Mouse (Mus musculus): ENCODE data around the gene Cd37. TPM values are rescaled to one million over a fixed set of nuclear protein-coding genes. Genes with fewer than 3 reads are reported as not detected.

Gene Cd37
- total and polyA plus RNA-seq, 2 experiments, result 1.4 to 11.5 TPM

DNA sequence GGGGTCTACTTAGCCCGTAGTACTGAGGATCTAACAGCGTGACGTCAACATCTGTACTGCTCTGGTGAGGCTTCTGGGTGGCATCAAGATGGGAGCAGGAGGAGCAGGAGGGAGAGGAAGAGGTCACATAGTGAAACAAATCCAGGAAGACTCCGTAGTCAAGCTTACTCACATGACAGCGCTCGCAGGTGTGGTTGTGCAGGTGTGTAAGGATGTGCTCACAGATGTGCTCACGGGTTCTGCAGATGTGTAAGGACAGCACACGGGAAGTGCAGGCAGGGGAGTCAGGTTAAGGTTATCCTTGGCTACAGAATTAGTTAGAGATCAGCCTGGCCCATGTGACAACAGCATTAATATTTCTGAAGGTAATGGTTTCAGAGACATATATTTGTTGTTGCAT lies 14.9 kb upstream of the Cd37 start:
- WGBS, result 90% methylated on average over 8 of the region's 8 CpGs
- H3K27me3 ChIP-seq (ENCODE audit: control insufficient read depth, insufficient read depth, low read length), result no peaks in the 10 kb centered on the region
- H3K4me3 ChIP-seq (ENCODE audit: insufficient read depth, low read depth, low read length), result no peak overlapping the region

DNA sequence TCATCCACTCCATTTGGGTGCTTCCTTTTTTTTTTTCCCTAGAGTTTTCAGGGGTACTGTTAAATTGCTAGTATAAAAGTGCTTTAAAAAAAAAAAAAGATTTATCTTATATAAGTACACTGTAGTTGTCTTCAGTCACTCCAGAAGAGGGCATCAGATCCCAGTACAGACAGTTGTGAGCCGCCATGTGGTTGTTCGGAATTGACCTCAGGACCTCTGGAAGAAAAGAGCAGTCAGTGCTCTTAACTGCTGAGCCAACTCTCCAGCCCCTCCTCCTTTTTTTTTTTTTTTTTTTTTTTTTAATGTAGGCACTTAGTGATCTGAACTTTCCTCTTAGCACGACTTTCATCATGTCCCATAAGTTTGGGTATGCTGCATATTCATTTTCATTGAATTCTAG lies 8.8 kb upstream of the Cd37 start:
- no peaks in the 10 kb centered on the region for H3K36me3 ChIP-seq (ENCODE audit: control insufficient read depth, insufficient read depth, low read length)
- TF ChIP-seq POLR2A (IDR thresholded peaks at IDR 0.05; ENCODE audit: extremely low read depth, insufficient read depth, low read length) (no peak), CTCF (IDR thresholded peaks at IDR 0.05; ENCODE audit: low read depth, low read length) (no peak)
- H3K4me1 ChIP-seq (ENCODE audit: control insufficient read depth, insufficient read depth, low read length), result no peaks in the 10 kb centered on the region
- H3K9ac ChIP-seq (ENCODE audit: low read depth, low read length), result no peak overlapping the region
- no peaks in the 10 kb centered on the region for H3K79me2 ChIP-seq (ENCODE audit: control insufficient read depth, insufficient read depth, low read length)
- H3K27me3 ChIP-seq (ENCODE audit: control insufficient read depth, insufficient read depth, low read length), result no peaks in the 10 kb centered on the region
- no peak overlapping the region for H3K27ac ChIP-seq (replicated peaks; ENCODE audit: insufficient read depth, low read depth, low read length)
- 34% methylated on average over 3 of the region's 3 CpGs for WGBS
- no peak overlapping the region for H3K4me3 ChIP-seq (ENCODE audit: insufficient read depth, low read depth, low read length)
- peak; percentile 71 for DNase-seq (ENCODE audit: extremely low read depth, low read depth, low spot score)

More for the DNA sequence above, 14.9 kb upstream of the Cd37 start:
- Histone ChIP-seq H3K27ac (replicated peaks; ENCODE audit: insufficient read depth, low read depth, low read length) (no peak overlapping the region), H3K36me3 (ENCODE audit: control insufficient read depth, insufficient read depth, low read length) (no peaks in the 10 kb centered on the region), H3K79me2 (ENCODE audit: control insufficient read depth, insufficient read depth, low read length) (no peaks in the 10 kb centered on the region), H3K9ac (ENCODE audit: low read depth, low read length) (no peak overlapping the region), H3K4me1 (ENCODE audit: control insufficient read depth, insufficient read depth, low read length) (no peaks in the 10 kb centered on the region)
- DNase-seq (ENCODE audit: extremely low read depth, low read depth, low spot score), result no peak
- TF ChIP-seq CTCF (IDR thresholded peaks at IDR 0.05; ENCODE audit: low read depth, low read length) (no peak), POLR2A (IDR thresholded peaks at IDR 0.05; ENCODE audit: extremely low read depth, insufficient read depth, low read length) (no peak)

DNA sequence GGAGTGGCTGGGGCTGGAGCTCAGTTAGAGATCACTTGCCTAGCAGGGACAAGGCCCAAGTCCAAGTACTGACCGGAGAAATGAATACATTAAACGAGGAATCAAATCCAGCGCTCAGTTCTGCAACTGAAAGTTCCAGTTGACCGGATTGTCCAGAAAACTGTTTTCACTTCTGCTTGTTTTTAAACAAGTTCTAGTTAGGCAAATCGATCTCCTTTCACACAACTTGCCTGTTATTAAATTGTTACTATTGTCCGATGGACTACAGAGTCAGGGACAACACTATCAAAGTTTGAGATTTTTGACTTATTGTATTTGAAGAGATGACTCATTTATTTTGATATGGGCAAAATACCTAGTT lies 2.5 kb upstream of the Cd37 start:
- Histone ChIP-seq H3K4me1 (ENCODE audit: control insufficient read depth, insufficient read depth, low read length) (no peaks in the 10 kb centered on the region), H3K79me2 (ENCODE audit: control insufficient read depth, insufficient read depth, low read length) (no peaks in the 10 kb centered on the region), H3K9ac (ENCODE audit: low read depth, low read length) (no peak overlapping the region), H3K36me3 (ENCODE audit: control insufficient read depth, insufficient read depth, low read length) (no peaks in the 10 kb centered on the region), H3K4me3 (ENCODE audit: insufficient read depth, low read depth, low read length) (no peak overlapping the region), H3K27me3 (ENCODE audit: control insufficient read depth, insufficient read depth, low read length) (no peaks in the 10 kb centered on the region), H3K27ac (replicated peaks; ENCODE audit: insufficient read depth, low read depth, low read length) (no peak overlapping the region)
- no peak for TF ChIP-seq POLR2A (IDR thresholded peaks at IDR 0.05; ENCODE audit: extremely low read depth, insufficient read depth, low read length)
- TF ChIP-seq CTCF (IDR thresholded peaks at IDR 0.05; ENCODE audit: low read depth, low read length), result no peak
- peak; percentile 27 for DNase-seq (ENCODE audit: extremely low read depth, low read depth, low spot score)
- 89% methylated on average over 6 of the region's 6 CpGs for WGBS

GRCm38 (mm10) chr7:45240633-45241388 lies 1.9 kb upstream of the Cd37 start, which contains the start of gene Slc6a16:
Slc6a16 (plus strand) TSS chr7:45241085.
- no peaks in the 10 kb centered on the region for H3K27me3 ChIP-seq (ENCODE audit: control insufficient read depth, insufficient read depth, low read length)
- H3K9ac ChIP-seq (ENCODE audit: low read depth, low read length), result no peak within 1 kb of the TSS
- 38% methylated on average over 53 of the region's 53 CpGs for WGBS
- no peaks in the 10 kb centered on the region for H3K4me1 ChIP-seq (ENCODE audit: control insufficient read depth, insufficient read depth, low read length)
- no peak for DNase-seq (ENCODE audit: extremely low read depth, low read depth, low spot score)
- no peaks in the 10 kb centered on the region for H3K36me3 ChIP-seq (ENCODE audit: control insufficient read depth, insufficient read depth, low read length)
- TF ChIP-seq POLR2A (IDR thresholded peaks at IDR 0.05; ENCODE audit: extremely low read depth, insufficient read depth, low read length) (no peak), CTCF (IDR thresholded peaks at IDR 0.05; ENCODE audit: low read depth, low read length) (no peak)
- H3K27ac ChIP-seq (replicated peaks; ENCODE audit: insufficient read depth, low read depth, low read length), result no peak within 1 kb of the TSS
- no peak within 1 kb of the TSS; the same call in 1 of the 2 replicates for H3K4me3 ChIP-seq (ENCODE audit: insufficient read depth, low read depth, low read length)
- H3K79me2 ChIP-seq (ENCODE audit: control insufficient read depth, insufficient read depth, low read length), result no peaks in the 10 kb centered on the region

- WGBS, result 96% methylated on average over 7 of the region's 7 CpGs
- Histone ChIP-seq H3K4me1 (ENCODE audit: control insufficient read depth, insufficient read depth, low read length) (no peaks in the 10 kb centered on the region), H3K36me3 (ENCODE audit: control insufficient read depth, insufficient read depth, low read length) (no peaks in the 10 kb centered on the region), H3K9ac (ENCODE audit: low read depth, low read length) (no peak overlapping the region), H3K27me3 (ENCODE audit: control insufficient read depth, insufficient read depth, low read length) (no peaks in the 10 kb centered on the region), H3K27ac (replicated peaks; ENCODE audit: insufficient read depth, low read depth, low read length) (no peak overlapping the region), H3K79me2 (ENCODE audit: control insufficient read depth, insufficient read depth, low read length) (no peaks in the 10 kb centered on the region), H3K4me3 (ENCODE audit: insufficient read depth, low read depth, low read length) (no peak overlapping the region)
- DNase-seq (ENCODE audit: extremely low read depth, low read depth, low spot score), result no peak
- TF ChIP-seq CTCF (IDR thresholded peaks at IDR 0.05; ENCODE audit: low read depth, low read length) (no peak), POLR2A (IDR thresholded peaks at IDR 0.05; ENCODE audit: extremely low read depth, insufficient read depth, low read length) (no peak)
These were observed 1.2 kb upstream of the Cd37 start for GRCm38 (mm10) chr7:45240109-45240508.

All from liver, adult 2 months (tissue).